Mouse (Mus musculus) ES-E14 (cell line): ENCODE results near the gene Slc26a10.

Source experiments
- MAFK ChIP-seq: IDR thresholded peaks from 2 replicates; pipeline ENCODE4 v1.6.1; 2014; ENCODE audit warnings: mild to moderate bottlenecking, low read depth, low read length, inconsistent platforms; ENCODE audit not compliant: insufficient read depth
- ZNF384 ChIP-seq: IDR thresholded peaks from 2 replicates; pipeline ENCODE4 v1.6.1; 2012; ENCODE audit warnings: low read depth, low read length, inconsistent platforms

DNA sequence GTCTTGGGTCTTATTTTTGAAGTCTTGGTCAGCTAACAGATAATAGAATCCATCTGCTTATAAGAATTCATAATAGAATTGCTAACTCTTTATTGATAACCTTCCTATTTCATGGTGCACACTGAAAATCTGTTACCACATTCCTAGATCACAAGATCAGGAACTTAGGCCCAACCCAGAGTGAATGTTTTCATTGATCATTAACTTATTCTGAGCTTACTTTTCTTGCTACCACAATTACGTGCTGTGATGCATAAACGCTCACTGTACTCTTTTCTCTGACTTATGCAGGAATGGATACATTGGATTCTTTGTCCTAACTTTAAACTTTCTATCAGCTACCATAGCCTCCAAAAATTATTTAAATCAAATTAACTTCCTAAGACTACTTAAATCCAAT is 26.2 kb downstream of the Slc26a10 start:
- TF ChIP-seq MAFK: no peak
- TF ChIP-seq ZNF384: no peak
